Mouse (Mus musculus): ENCODE data around the gene Ppt2. TPM values are rescaled to one million over a fixed set of nuclear protein-coding genes. Genes with fewer than 3 reads are reported as not detected.

Ppt2 gene
- polyA plus RNA-seq, 1 experiment from 2014 or later = 23.9 TPM

DNA sequence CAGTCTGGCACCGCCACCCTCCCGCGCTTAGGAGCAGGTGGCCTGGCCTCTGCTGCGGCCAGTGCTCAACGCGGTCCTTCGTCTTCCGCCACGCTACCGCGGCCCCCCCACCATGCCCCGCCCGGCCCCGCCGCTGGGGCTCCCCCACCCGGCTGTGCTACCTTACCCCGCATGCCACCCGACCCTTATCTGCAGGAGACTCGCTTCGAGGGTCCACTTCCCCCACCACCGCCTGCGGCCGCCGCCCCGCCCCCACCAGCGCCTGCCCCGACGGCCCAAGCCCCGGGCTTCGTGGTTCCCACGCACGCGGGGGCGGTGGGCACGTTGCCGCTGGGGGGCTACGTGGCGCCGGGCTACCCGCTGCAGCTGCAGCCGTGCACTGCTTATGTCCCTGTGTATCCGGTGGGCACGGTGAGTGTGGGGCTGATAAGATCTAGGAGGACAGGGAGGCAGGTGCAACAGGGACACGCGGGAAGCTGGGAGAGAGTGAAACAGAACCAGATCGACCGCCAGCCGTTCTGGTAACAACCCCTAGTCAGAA, 2.5 kb upstream of the Ppt2 start:
- peak overlapping the region; percentile 41 for H3K4me2 ChIP-seq (ENCODE audit: low read depth, low read length)
- H3K27me3 ChIP-seq (ENCODE audit: control insufficient read depth, insufficient read depth, low read depth, low read length) = peaks cover 53% of the 10 kb centered on the region
- no peaks in the 10 kb centered on the region for H3K36me3 ChIP-seq (ENCODE audit: control insufficient read depth, insufficient read depth, low read length)
- no peaks in the 10 kb centered on the region for H3K9me3 ChIP-seq (ENCODE audit: control insufficient read depth, low read length)
- peaks cover 32% of the 10 kb centered on the region for H3K4me1 ChIP-seq (replicated peaks; ENCODE audit: control insufficient read depth, insufficient read depth, low read length)
- no peak overlapping the region; the same call in 1 of the 2 replicates for H3K9ac ChIP-seq (ENCODE audit: low read length)
- H3K4me3 ChIP-seq (ENCODE audit: low read length) = peak overlapping the region; percentile 19; the same call in 1 of the 2 replicates
- WGBS = 2% methylated on average over 43 of the region's 48 CpGs
- ATAC-seq (ENCODE audit: low read depth) = no peak
- H3K27ac ChIP-seq (ENCODE audit: low read length) = no peak overlapping the region

DNA sequence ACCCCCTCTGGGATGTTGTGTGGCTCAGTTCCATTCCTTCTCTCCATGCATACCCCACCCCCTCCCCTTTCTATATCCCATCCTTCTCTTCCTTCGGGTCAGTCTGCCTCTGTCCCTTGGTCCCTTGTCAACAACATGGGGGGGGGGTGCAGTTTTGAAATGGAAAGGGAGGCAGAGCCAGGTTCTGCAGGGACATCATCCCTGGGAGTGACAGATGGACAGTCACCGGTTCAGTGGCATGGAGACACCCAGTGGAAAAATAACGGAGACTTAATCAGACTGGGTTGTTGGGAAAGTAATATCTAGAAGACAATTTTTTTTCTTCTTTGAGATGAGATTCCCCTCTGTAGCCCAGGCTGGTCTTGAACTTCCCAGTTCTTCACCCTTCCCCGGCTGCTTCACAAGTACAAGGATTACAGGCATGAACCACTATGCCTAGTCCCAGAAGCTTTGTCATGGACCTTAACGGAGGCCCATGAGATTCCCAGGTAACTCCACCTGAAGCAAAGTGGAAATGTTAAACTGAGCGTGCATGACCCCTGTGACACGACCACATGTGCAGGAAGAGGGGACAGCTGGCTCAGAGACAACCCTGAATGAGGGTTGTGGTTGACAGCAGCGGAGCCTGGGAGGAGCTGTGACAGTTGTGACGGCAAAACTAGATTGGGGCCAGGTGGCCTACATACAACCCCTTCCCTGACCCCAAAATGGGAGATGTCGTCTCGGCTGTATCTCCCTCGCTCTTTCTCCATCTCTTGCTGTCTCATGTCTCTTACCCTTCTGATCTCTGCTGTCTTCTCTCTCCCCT, 1.7 kb upstream of the Ppt2 start:
- H3K27me3 ChIP-seq (ENCODE audit: control insufficient read depth, insufficient read depth, low read depth, low read length) = peaks cover 53% of the 10 kb centered on the region
- H3K27ac ChIP-seq (ENCODE audit: low read length) = no peak overlapping the region
- WGBS = 27% methylated on average over 12 of the region's 12 CpGs
- H3K9me3 ChIP-seq (ENCODE audit: control insufficient read depth, low read length) = no peaks in the 10 kb centered on the region
- peak overlapping the region; percentile 17; the same call in 1 of the 2 replicates for H3K4me3 ChIP-seq (ENCODE audit: low read length)
- no peak for ATAC-seq (ENCODE audit: low read depth)
- H3K36me3 ChIP-seq (ENCODE audit: control insufficient read depth, insufficient read depth, low read length) = 0 out of 2 replicates have a peak, but pooled peaks cover 3% of the 10 kb centered on the region
- H3K4me2 ChIP-seq (ENCODE audit: low read depth, low read length) = peak overlapping the region; percentile 41
- no peak overlapping the region for H3K9ac ChIP-seq (ENCODE audit: low read length)
- H3K4me1 ChIP-seq (replicated peaks; ENCODE audit: control insufficient read depth, insufficient read depth, low read length) = peaks cover 32% of the 10 kb centered on the region

DNA sequence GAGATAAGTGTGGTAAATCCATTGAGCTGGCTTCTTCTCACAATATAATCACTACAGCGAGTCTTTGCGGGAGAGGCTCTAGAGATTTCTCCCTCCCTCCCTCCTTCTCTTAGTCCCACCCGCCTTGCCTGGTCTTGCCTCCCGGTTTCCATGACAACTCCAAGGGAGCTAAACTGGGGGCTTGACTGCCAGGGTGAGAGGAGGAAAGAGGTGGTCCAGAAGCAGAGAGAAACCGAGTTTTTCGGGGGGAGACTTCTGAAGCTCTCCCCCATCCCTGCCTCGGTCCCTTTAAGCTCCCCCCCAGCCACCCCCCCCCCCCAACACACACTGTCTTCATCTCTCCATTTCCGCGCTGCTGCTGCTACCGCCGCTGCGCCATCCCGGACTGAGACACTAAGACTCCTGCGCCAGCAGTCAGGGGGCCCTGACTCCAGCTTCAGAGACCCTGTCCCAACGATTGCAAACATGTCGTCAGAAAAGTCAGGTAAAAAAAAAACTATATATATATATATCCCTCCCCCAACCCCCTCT, 976 bp upstream of the Ppt2 start, which contains the start of gene Prrt1:
TSS of gene Prrt1 (plus strand) at position 313 of the 531 bp plus-strand sequence.
- H3K4me2 ChIP-seq (ENCODE audit: low read depth, low read length) = peak within 1 kb of the TSS; percentile 88
- H3K36me3 ChIP-seq (ENCODE audit: control insufficient read depth, insufficient read depth, low read length) = 0 out of 2 replicates have a peak, but pooled peaks cover 3% of the 10 kb centered on the region
- peak within 1 kb of the TSS; percentile 73 for H3K9ac ChIP-seq (ENCODE audit: low read length)
- peak within 1 kb of the TSS; percentile 79 for H3K4me3 ChIP-seq (ENCODE audit: low read length)
- H3K27ac ChIP-seq (ENCODE audit: low read length) = peak within 1 kb of the TSS; percentile 94
- H3K9me3 ChIP-seq (ENCODE audit: control insufficient read depth, low read length) = no peaks in the 10 kb centered on the region
- peaks cover 32% of the 10 kb centered on the region for H3K4me1 ChIP-seq (replicated peaks; ENCODE audit: control insufficient read depth, insufficient read depth, low read length)
- ATAC-seq (ENCODE audit: low read depth) = no peak
- WGBS = 2% methylated on average over 14 of the region's 16 CpGs
- peaks cover 51% of the 10 kb centered on the region for H3K27me3 ChIP-seq (ENCODE audit: control insufficient read depth, insufficient read depth, low read depth, low read length)

DNA sequence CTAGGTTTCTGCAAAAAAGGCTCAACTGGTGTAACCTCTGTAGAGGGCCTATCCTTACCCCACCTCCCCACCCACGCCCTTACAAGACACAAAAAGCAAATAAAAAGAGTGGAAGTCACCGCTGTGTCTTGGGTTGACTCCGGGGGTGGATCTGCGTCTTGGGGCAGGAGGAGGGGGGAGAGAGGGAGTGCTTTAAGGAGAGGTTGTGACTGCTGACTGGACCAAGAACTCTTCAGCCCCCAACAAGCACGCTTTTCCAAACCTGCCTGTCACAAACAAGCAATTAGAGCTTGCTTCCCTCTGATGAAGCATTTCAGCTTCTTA, 296 bp upstream of the Ppt2 start:
- Histone ChIP-seq H3K27me3 (ENCODE audit: control insufficient read depth, insufficient read depth, low read depth, low read length) (peaks cover 47% of the 10 kb centered on the region), H3K4me3 (ENCODE audit: low read length) (peak overlapping the region; percentile 79), H3K4me2 (ENCODE audit: low read depth, low read length) (peak overlapping the region; percentile 88), H3K4me1 (replicated peaks; ENCODE audit: control insufficient read depth, insufficient read depth, low read length) (peaks cover 32% of the 10 kb centered on the region), H3K27ac (ENCODE audit: low read length) (peak overlapping the region; percentile 94; the same call in 1 of the 2 replicates), H3K36me3 (ENCODE audit: control insufficient read depth, insufficient read depth, low read length) (0 out of 2 replicates have a peak, but pooled peaks cover 4% of the 10 kb centered on the region), H3K9ac (ENCODE audit: low read length) (peak overlapping the region; percentile 73), H3K9me3 (ENCODE audit: control insufficient read depth, low read length) (no peaks in the 10 kb centered on the region)
- WGBS = 33% methylated on average over 5 of the region's 5 CpGs
- no peak for ATAC-seq (ENCODE audit: low read depth)

DNA sequence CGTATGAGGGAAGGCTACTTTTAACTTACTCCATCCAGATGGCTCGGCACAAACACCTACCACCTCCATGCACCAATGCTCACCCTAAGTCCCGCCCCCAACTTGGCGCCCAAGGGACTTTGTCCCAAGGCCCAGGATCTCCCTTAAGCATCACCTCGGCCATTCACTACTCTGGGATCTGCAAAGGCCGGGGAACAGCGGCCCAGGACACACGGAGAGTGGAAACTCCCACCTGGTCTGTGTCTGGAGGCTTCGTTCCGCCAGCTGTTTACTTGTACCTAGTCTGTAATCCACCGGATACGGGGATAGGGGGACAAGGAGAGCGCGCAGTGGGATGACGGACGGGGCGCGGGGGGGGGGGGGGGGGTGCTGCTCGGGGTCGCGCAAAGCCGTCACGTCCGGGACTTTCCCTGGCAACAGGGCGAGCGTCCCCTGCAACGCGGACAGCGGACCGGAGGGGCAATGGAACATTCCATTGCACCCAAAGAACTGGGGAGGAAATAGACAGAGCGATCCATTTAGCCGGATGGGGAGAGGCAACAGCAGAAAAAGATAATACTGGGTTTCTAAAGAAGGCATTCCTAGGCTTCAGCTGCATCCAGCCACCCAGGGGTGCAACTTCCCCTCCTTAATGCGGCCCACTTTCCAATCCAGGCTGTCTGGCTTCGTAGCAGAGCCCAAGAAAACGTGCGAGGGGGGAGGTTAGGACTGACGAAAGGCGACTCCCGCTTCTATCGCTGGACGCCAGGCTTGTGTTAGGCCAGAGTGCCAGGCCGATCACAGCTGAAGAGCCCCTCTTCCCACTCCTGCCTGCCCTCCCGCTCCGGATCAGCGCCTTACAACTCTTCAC, 992 bp downstream of the Ppt2 start:
- Histone ChIP-seq H3K4me1 (replicated peaks; ENCODE audit: control insufficient read depth, insufficient read depth, low read length) (peaks cover 32% of the 10 kb centered on the region), H3K9me3 (ENCODE audit: control insufficient read depth, low read length) (no peaks in the 10 kb centered on the region), H3K4me3 (ENCODE audit: low read length) (peak overlapping the region; percentile 79), H3K36me3 (ENCODE audit: control insufficient read depth, insufficient read depth, low read length) (0 out of 2 replicates have a peak, but pooled peaks cover 7% of the 10 kb centered on the region), H3K4me2 (ENCODE audit: low read depth, low read length) (peak overlapping the region; percentile 88), H3K27ac (ENCODE audit: low read length) (peak overlapping the region; percentile 94), H3K9ac (ENCODE audit: low read length) (peak overlapping the region; percentile 73), H3K27me3 (ENCODE audit: control insufficient read depth, insufficient read depth, low read depth, low read length) (peaks cover 35% of the 10 kb centered on the region)
- peak; percentile 86 for ATAC-seq (ENCODE audit: low read depth)
- WGBS = under 1% methylated on average over 38 of the region's 45 CpGs

DNA sequence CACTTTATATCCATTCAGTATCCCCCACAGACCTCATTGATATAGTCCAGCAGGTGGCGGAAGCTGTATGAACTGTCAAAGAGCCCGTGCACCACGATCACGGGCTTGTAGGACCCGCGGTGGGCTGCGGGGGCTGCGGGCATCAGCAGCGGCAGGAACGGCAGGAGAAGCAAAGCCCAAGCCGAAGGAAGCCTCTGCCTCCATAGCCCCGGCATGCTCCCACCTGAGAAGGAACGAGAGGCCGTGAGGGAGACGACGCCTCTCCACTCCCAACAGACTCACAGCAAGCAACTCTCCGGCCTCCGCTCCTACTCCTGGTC, 1.6 kb downstream of the Ppt2 start:
- Histone ChIP-seq H3K36me3 (ENCODE audit: control insufficient read depth, insufficient read depth, low read length) (peaks cover 7% of the 10 kb centered on the region; the same call in 1 of the 2 replicates), H3K4me3 (ENCODE audit: low read length) (peak overlapping the region; percentile 79), H3K9me3 (ENCODE audit: control insufficient read depth, low read length) (no peaks in the 10 kb centered on the region), H3K27ac (ENCODE audit: low read length) (peak overlapping the region; percentile 84), H3K4me1 (replicated peaks; ENCODE audit: control insufficient read depth, insufficient read depth, low read length) (peaks cover 26% of the 10 kb centered on the region), H3K4me2 (ENCODE audit: low read depth, low read length) (peak overlapping the region; percentile 88), H3K27me3 (ENCODE audit: control insufficient read depth, insufficient read depth, low read depth, low read length) (peaks cover 29% of the 10 kb centered on the region), H3K9ac (ENCODE audit: low read length) (peak overlapping the region; percentile 73)
- WGBS = 0% methylated on average over 18 of the region's 18 CpGs
- peak; percentile 23; the same call in 1 of the 2 replicates for ATAC-seq (ENCODE audit: low read depth)

DNA sequence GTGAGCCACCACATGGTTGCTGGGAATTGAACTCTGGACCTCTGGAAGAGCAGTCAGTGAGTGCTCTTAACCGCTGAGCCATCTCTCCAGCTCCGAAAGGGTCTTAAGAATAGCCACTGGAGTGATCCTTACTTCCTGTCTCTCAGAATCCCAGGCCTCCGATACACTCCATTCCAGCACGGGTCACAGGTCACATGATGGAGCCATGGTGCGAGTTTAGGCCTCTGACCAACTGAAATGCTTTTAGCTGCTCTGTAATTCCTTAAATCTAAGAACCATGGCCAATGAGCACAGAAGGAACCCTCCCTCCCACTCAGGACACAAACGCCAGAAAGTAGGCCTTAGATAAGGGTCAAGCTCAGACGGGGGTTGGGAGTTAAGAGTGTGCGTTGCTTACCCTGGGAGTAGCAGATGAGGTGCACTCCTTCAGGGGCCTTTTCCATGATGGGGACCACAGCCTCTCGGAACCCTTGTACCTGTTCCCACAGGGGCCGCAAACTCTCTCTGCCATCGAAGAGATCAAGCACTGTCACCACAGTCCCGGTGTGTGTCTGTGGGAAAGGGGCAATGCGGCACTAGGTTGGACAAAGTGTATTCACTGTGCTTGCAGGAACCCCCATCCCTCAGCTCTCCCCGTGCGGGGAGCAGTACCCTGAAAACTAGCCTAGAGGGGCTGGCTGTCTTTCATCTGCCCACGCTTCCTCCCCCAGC, 2.1 kb downstream of the Ppt2 start:
- no peaks in the 10 kb centered on the region for H3K9me3 ChIP-seq (ENCODE audit: control insufficient read depth, low read length)
- H3K36me3 ChIP-seq (ENCODE audit: control insufficient read depth, insufficient read depth, low read length) = peaks cover 7% of the 10 kb centered on the region; the same call in 1 of the 2 replicates
- 51% methylated on average over 16 of the region's 16 CpGs for WGBS
- peak overlapping the region; percentile 79 for H3K4me3 ChIP-seq (ENCODE audit: low read length)
- no peak for ATAC-seq (ENCODE audit: low read depth)
- H3K9ac ChIP-seq (ENCODE audit: low read length) = peak overlapping the region; percentile 73
- peaks cover 24% of the 10 kb centered on the region for H3K27me3 ChIP-seq (ENCODE audit: control insufficient read depth, insufficient read depth, low read depth, low read length)
- peak overlapping the region; percentile 84; the same call in 1 of the 2 replicates for H3K27ac ChIP-seq (ENCODE audit: low read length)
- peak overlapping the region; percentile 88 for H3K4me2 ChIP-seq (ENCODE audit: low read depth, low read length)
- peaks cover 24% of the 10 kb centered on the region for H3K4me1 ChIP-seq (replicated peaks; ENCODE audit: control insufficient read depth, insufficient read depth, low read length)

DNA sequence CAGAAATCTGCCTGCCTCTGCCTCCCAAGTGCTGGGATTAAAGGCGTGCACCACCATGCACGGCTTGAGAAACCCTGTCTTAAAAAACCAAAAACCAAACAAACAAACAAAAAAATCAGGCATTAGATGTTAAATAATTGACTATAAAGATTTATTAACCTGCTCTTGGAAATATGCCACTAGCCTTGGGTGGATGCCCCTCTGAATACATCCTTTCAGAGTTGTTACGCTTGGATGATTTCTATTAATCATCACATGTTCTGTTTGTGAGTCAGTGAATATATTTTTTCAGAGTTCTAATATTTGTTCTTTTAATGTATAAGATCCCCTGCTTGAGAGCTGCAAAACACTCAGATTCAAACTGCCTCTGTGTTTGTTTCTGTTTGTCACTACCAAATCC, 3.3 kb downstream of the Ppt2 start:
- no peak overlapping the region for H3K4me2 ChIP-seq (ENCODE audit: low read depth, low read length)

More for the DNA sequence above, 3.3 kb downstream of the Ppt2 start:
- Histone ChIP-seq H3K27ac (ENCODE audit: low read length) (no peak overlapping the region), H3K9ac (ENCODE audit: low read length) (no peak overlapping the region), H3K36me3 (ENCODE audit: control insufficient read depth, insufficient read depth, low read length) (peaks cover 7% of the 10 kb centered on the region; the same call in 1 of the 2 replicates), H3K4me1 (replicated peaks; ENCODE audit: control insufficient read depth, insufficient read depth, low read length) (peaks cover 19% of the 10 kb centered on the region), H3K9me3 (ENCODE audit: control insufficient read depth, low read length) (no peaks in the 10 kb centered on the region), H3K4me3 (ENCODE audit: low read length) (no peak overlapping the region), H3K27me3 (ENCODE audit: control insufficient read depth, insufficient read depth, low read depth, low read length) (peaks cover 11% of the 10 kb centered on the region)
- no peak for ATAC-seq (ENCODE audit: low read depth)
- WGBS = 89% methylated on average over 3 of the region's 3 CpGs

Data from lung, embryonic 16.5 days (tissue).